Mouse (Mus musculus): ENCODE measurements around the gene Jkamp. TPM values are rescaled to one million over a fixed set of nuclear protein-coding genes. Genes with fewer than 3 reads are reported as not detected.

Jkamp gene
- 10 to 100 TPM; 41.2 to 46.2 TPM for polyA plus RNA-seq (2017; shearing (Covaris generic))

DNA sequence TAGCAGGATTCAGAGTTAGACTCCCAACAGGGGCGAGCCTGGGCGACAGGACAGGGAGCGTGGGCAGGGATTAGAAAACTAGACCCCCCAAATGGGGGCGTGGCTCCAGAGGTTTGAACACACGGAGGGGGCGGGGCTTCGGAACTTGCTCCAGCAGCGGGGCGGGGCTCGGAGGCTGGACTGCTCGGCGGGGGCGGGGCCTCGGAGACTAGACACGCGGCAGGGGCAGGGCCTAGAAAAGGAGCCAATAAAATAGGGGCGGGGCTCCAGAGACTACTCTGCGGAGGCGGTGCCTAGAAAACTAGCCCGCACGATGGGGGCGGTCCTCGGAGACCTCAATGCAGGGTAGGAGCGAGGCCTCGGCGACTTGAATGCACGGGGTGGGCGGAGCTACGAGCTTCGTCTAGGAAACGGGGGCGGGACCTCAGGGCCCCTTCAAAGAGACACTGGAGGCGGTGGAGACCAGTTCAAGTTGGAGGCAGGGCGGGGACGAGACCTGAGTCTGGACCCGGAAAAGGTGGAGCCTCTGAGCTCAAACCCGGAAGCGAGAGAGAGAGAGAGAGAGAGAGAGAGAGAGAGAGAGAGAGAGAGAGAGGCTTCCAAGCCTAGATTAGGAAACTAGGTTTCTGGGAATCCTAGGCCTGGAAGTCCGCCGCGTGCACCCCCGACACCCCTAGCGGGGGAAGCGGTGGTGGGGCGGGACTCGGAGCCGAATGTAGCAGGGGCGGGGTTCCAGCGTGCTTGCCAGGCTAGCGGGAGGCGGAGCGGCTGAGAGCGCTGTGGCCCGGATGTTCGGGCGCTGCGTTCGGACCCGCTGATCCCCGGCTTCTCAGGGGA, at the start of gene Jkamp, which contains the start of gene L3hypdh:
Gene Jkamp, plus strand, starts transcription at position 261 of the 837 bp plus-strand sequence.
Gene L3hypdh, minus strand, starts transcription at position 111 of the 837 bp plus-strand sequence.

DNA sequence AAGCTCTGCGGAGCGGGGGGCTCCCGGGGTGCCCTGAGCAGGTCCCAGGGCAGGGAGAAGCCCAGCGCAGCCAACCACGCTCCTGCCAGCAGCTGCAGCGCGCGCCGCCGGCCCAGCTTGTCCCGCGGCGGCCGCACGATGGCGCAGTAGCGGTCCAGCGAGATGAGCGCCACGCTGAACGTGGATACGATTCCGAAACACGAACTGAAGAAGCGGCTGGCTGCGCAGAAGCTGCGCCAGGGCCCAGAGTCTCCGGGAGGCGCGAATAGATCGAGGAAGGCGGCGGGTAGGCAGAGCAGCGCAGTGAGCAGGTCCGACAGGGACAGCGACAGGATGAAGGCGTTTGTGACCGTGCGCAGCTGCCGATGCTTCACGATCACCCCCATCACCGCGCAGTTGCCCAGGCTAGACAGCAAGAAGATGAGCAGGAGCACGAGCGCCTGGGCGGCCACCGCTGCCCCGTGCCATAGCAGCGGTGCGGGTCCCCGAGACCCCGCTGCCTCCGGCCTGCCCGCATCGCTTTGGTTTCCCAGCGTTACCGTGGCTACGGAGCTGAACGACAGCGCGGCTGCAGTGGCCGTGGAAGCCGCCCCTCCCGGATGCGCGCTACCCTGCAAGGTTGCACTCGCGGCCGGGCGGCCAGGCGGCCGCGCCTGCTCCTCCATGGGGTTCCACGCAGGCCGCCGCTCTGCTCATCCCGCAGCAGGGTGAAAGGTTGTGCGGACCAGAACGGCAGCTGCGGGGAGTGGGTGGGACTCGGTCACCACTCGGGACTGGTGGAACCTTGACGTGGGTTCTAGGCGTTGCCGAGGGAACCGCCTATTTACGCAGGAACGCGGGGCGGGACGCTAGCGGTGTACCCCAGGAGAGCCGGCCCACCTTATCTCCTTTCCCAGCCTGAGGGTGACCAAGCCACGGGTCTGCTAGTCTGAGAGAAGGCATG, 14.8 kb upstream of the Jkamp start, which contains the start of gene Gpr135:
Gene Gpr135, minus strand, starts transcription at position 799 of the 943 bp plus-strand sequence.

Other genes with a start within 250 kb of the Jkamp start
- gene Gpr135, start 14.5 kb upstream of the Jkamp start, polyA plus RNA-seq (2017; shearing (Covaris generic)), result under 1 TPM in 1 of 2 experiments, not detected in 1; 0.12 TPM
- under 1 TPM; 0.11 to 0.54 TPM for gene L3hypdh, start 150 bp upstream of the Jkamp start, polyA plus RNA-seq (2017; shearing (Covaris generic))
- under 1 TPM in 1 of 2 experiments, not detected in 1; 0.17 TPM for gene Ccdc175, start 99.4 kb downstream of the Jkamp start, polyA plus RNA-seq (2017; shearing (Covaris generic))